ENCODE assay signal across 8 mouse cellular contexts in the genomic region with DNA sequence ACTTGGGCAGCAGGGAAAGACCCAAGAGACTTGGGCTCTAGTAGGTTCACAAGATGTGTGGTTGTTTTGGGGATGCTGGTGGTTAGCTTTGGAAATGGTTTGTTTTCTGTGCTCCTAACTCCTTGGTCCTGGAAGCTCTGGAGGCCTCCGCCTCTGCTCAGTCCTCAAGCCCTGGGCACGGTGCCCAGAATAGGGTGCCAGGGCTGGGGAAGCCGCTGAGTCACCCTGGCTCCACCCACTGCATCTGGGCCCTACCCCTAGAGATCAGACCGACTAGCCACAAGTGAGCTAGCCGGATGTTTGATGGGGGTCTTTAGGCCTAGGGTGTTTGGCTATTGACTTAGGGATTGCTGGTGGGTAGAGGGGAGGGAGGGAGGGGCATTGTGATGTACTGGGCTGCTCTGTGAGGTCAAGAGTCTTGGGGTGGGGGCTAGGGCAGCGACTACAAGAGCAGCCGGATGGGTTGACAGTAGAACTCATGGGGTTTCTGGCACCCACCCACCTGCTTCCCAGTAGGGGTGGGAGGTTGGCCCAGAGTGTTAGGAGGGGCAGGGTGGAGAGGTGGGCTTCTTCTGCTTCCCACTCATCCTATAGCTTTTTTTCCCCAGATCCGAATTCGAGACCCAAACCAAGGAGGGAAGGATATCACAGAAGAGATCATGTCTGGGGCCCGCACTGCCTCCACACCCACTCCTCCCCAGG. TPM values are rescaled to one million over a fixed set of nuclear protein-coding genes. Genes with fewer than 3 reads are reported as not detected.
DNase-seq lines count a peak whose midpoint lies in the region; ATAC-seq and TF ChIP-seq lines count a peak whose summit lies in the region.

No protein-coding gene starts in this region.

- no peak overlapping the region for H3K4me3 ChIP-seq in midbrain, postnatal 0 days (ENCODE audit: low read depth, low read length)
- H3K4me3 ChIP-seq in midbrain, embryonic 10.5 days, result no peak overlapping the region

- no peaks in the 10 kb centered on the region for H3K27me3 ChIP-seq in midbrain, postnatal 0 days (ENCODE audit: insufficient read depth, low read length)
- H3K27me3 ChIP-seq in midbrain, embryonic 10.5 days (ENCODE audit: low read depth, poor library complexity, severe bottlenecking), result no peaks in the 10 kb centered on the region

- H3K9ac ChIP-seq in midbrain, postnatal 0 days (replicated peaks; ENCODE audit: low read length, poor library complexity, severe bottlenecking), result no peak overlapping the region

- peak; percentile 58 for DNase-seq in midbrain, postnatal 0 days (ENCODE audit: low spot score)
- DNase-seq in midbrain, embryonic 10.5 days (ENCODE audit: low spot score), result no peak
- peak; percentile 81 for DNase-seq in cerebellum, adult 9-11 months
- peak; percentile 81 for DNase-seq in heart, adult 8-10 months (ENCODE audit: low spot score)
- peak; percentile 51 to 57 for DNase-seq in layer of hippocampus, postnatal 14 days (ENCODE audit: low spot score in 2 of 2)
- DNase-seq in urinary bladder, postnatal 14 days (ENCODE audit: low spot score), result peak; percentile 92
- no peak for DNase-seq in natural killer cell, adult 2 months (ENCODE audit: low spot score in 2 of 2)

- no peaks in the 10 kb centered on the region for H3K9me3 ChIP-seq in midbrain, postnatal 0 days (ENCODE audit: low read length)
- no peaks in the 10 kb centered on the region for H3K9me3 ChIP-seq in midbrain, embryonic 10.5 days (replicated peaks)

- H3K36me3 ChIP-seq in midbrain, postnatal 0 days (ENCODE audit: insufficient read depth, low read length), result peaks cover 73% of the 10 kb centered on the region
- peaks cover 93% of the 10 kb centered on the region for H3K36me3 ChIP-seq in midbrain, embryonic 10.5 days

- no peak for ATAC-seq in midbrain, postnatal 0 days (ENCODE audit: low FRiP score)
- peak; percentile 81 for ATAC-seq in megakaryocyte, adult 5-6 weeks (ENCODE audit: poor library complexity, severe bottlenecking)

- H3K4me2 ChIP-seq in midbrain, postnatal 0 days (ENCODE audit: low read depth, low read length, poor library complexity, severe bottlenecking), result no peak overlapping the region

- peaks cover 8% of the 10 kb centered on the region for H3K4me1 ChIP-seq in midbrain, postnatal 0 days (ENCODE audit: insufficient read depth, low read length)
- peaks cover 21% of the 10 kb centered on the region for H3K4me1 ChIP-seq in midbrain, embryonic 10.5 days

- WGBS in midbrain, postnatal 0 days, result 78% methylated on average over 9 of the region's 10 CpGs
- 91% methylated on average over 10 of the region's 10 CpGs for WGBS in midbrain, embryonic 10.5 days

- no peak overlapping the region for H3K27ac ChIP-seq in midbrain, postnatal 0 days (ENCODE audit: low read depth, low read length)
- no peak overlapping the region for H3K27ac ChIP-seq in midbrain, embryonic 10.5 days (replicated peaks)

- no peak for TF ChIP-seq CTCF in midbrain, postnatal 0 days (IDR thresholded peaks at IDR 0.05)

RNA-seq across cellular contexts. Expression of a gene that starts 10.0 kb away (rescaled TPM):
- total RNA-seq in midbrain, postnatal 0 days (2014; rRNA removed), result 403 and 430 TPM in 2 replicates
- polyA plus RNA-seq in midbrain, postnatal 0 days (2015; fragmentation: Nextera tagmentation; extraction: Ambion mirVana), result 102 and 118 TPM in 2 replicates
- 216 and 221 TPM in 2 replicates for polyA plus RNA-seq in midbrain, embryonic 10.5 days (2016; fragmentation: Nextera tagmentation; extraction: Ambion mirVana)
- 100 to 1,000 TPM; 388 to 519 (median 472) TPM for total RNA-seq in heart, adult 8-10 months (2022)
- 100 to 1,000 TPM; 336 to 340 TPM for total RNA-seq in layer of hippocampus, postnatal 14 days (2021)
- total RNA-seq in megakaryocyte, adult 5-6 weeks (2015), result 117 and 119 TPM in 2 replicates
- total RNA-seq in megakaryocyte, adult 5-6 weeks (2017), result 159 and 160 TPM in 2 replicates

RNA-seq across cellular contexts. Expression of a gene that starts 14.9 kb away (rescaled TPM):
- total RNA-seq in midbrain, postnatal 0 days (2014; rRNA removed), result 152 and 173 TPM in 2 replicates
- 70.9 and 75.9 TPM in 2 replicates for polyA plus RNA-seq in midbrain, postnatal 0 days (2015; fragmentation: Nextera tagmentation; extraction: Ambion mirVana)
- 8.8 and 11.3 TPM in 2 replicates for polyA plus RNA-seq in midbrain, embryonic 10.5 days (2016; fragmentation: Nextera tagmentation; extraction: Ambion mirVana)
- total RNA-seq in heart, adult 8-10 months (2022), result 10 to 100 TPM; 26.2 to 47.4 (median 33.0) TPM
- 100 to 1,000 TPM; 432 to 446 TPM for total RNA-seq in layer of hippocampus, postnatal 14 days (2021)
- 0.09 and 0.33 TPM in 2 replicates for total RNA-seq in megakaryocyte, adult 5-6 weeks (2015)
- total RNA-seq in megakaryocyte, adult 5-6 weeks (2017), result 0.16 and 0.55 TPM in 2 replicates

RNA-seq across cellular contexts. Expression of a gene that starts 26.7 kb away (rescaled TPM):
- total RNA-seq in midbrain, postnatal 0 days (2014; rRNA removed), result 201 and 235 TPM in 2 replicates
- 311 and 316 TPM in 2 replicates for polyA plus RNA-seq in midbrain, postnatal 0 days (2015; fragmentation: Nextera tagmentation; extraction: Ambion mirVana)
- 527 and 536 TPM in 2 replicates for polyA plus RNA-seq in midbrain, embryonic 10.5 days (2016; fragmentation: Nextera tagmentation; extraction: Ambion mirVana)
- total RNA-seq in heart, adult 8-10 months (2022), result 100 to 1,000 TPM; 198 to 209 (median 203) TPM
- total RNA-seq in layer of hippocampus, postnatal 14 days (2021), result 100 to 1,000 TPM; 239 to 245 TPM
- total RNA-seq in megakaryocyte, adult 5-6 weeks (2015), result 88.9 and 92.4 TPM in 2 replicates
- 134 and 172 TPM in 2 replicates for total RNA-seq in megakaryocyte, adult 5-6 weeks (2017)

RNA-seq across cellular contexts. Expression of a gene that starts 39.3 kb away (rescaled TPM):
- 40.0 and 40.3 TPM in 2 replicates for total RNA-seq in midbrain, postnatal 0 days (2014; rRNA removed)
- polyA plus RNA-seq in midbrain, postnatal 0 days (2015; fragmentation: Nextera tagmentation; extraction: Ambion mirVana), result 72.3 and 84.6 TPM in 2 replicates
- 136 and 148 TPM in 2 replicates for polyA plus RNA-seq in midbrain, embryonic 10.5 days (2016; fragmentation: Nextera tagmentation; extraction: Ambion mirVana)
- total RNA-seq in heart, adult 8-10 months (2022), result 10 to 100 TPM in 1 of 4 experiments, 1 to 10 TPM in 3; 7.8 to 11.2 (median 9.1) TPM
- total RNA-seq in layer of hippocampus, postnatal 14 days (2021), result 10 to 100 TPM; 22.4 to 25.7 TPM
- 34.7 and 36.7 TPM in 2 replicates for total RNA-seq in megakaryocyte, adult 5-6 weeks (2015)
- total RNA-seq in megakaryocyte, adult 5-6 weeks (2017), result 27.8 and 29.2 TPM in 2 replicates

RNA-seq across cellular contexts. Expression of a gene that starts 39.4 kb away (rescaled TPM):
- 61.9 and 69.4 TPM in 2 replicates for total RNA-seq in midbrain, postnatal 0 days (2014; rRNA removed)
- 21.1 and 21.9 TPM in 2 replicates for polyA plus RNA-seq in midbrain, postnatal 0 days (2015; fragmentation: Nextera tagmentation; extraction: Ambion mirVana)
- 12.8 and 16.8 TPM in 2 replicates for polyA plus RNA-seq in midbrain, embryonic 10.5 days (2016; fragmentation: Nextera tagmentation; extraction: Ambion mirVana)
- 1 to 10 TPM; 1.5 to 3.3 (median 2.1) TPM for total RNA-seq in heart, adult 8-10 months (2022)
- total RNA-seq in layer of hippocampus, postnatal 14 days (2021), result 10 to 100 TPM; 49.9 to 60.4 TPM
- 0.49 and 0.84 TPM in 2 replicates for total RNA-seq in megakaryocyte, adult 5-6 weeks (2015)
- total RNA-seq in megakaryocyte, adult 5-6 weeks (2017), result 1.3 and 1.4 TPM in 2 replicates

Comparison
In these comparisons a context has a peak if more than half of its experiments do, and no peak if none do; other contexts are left out.
1. DNase-seq: peak in midbrain, postnatal 0 days (single experiment), cerebellum, adult 9-11 months (single experiment), heart, adult 8-10 months (single experiment), layer of hippocampus, postnatal 14 days (2 of 2) and urinary bladder, postnatal 14 days (single experiment); none in midbrain, embryonic 10.5 days (single experiment) and natural killer cell, adult 2 months (0 of 2).
2. RNA of a gene that starts 14.9 kb away (total RNA-seq): 432 to 446 TPM in layer of hippocampus, postnatal 14 days, 152 to 173 TPM in midbrain, postnatal 0 days and 26.2 to 47.4 TPM in heart, adult 8-10 months; 0.09 to 0.55 TPM in megakaryocyte, adult 5-6 weeks; every median in the first group is over 10 times any median in the second.